Comparison of ENCODE assay signal across 10 mouse cellular contexts in genomic region chr5:88930129-88930528, GRCm38 (mm10). TPM values are rescaled to one million over a fixed set of nuclear protein-coding genes. Genes with fewer than 3 reads are reported as not detected.
DNase-seq lines count a peak whose midpoint lies in the region; ATAC-seq and TF ChIP-seq lines count a peak whose summit lies in the region.
"Had no signal": no experiment of that assay in that cellular context is flagged by ENCODE, and none has a peak within 500 bp of the region (broad histone marks: within the 10 kb centered on the region; RNA-seq: fewer than 3 reads in every experiment).

No protein-coding gene starts in this region.

- TF ChIP-seq CTCF in heart, adult 2 months (IDR thresholded peaks at IDR 0.05): no peak
- TF ChIP-seq CTCF in lung, embryonic 14.5 days (IDR thresholded peaks at IDR 0.05; ENCODE audit: low read depth): no peak

- H3K4me1 ChIP-seq in heart, adult 2 months (ENCODE audit: control insufficient read depth, insufficient read depth, low read length): peaks cover 9% of the 10 kb centered on the region
- H3K4me1 ChIP-seq in lung, embryonic 14.5 days (ENCODE audit: insufficient read depth): peaks cover 31% of the 10 kb centered on the region
- peaks cover 6% of the 10 kb centered on the region; the same call in 1 of the 2 replicates for H3K4me1 ChIP-seq in hindbrain, embryonic 11.5 days (replicated peaks; ENCODE audit: control insufficient read depth, insufficient read depth, low read length)
- H3K4me1 ChIP-seq in neural tube, embryonic 13.5 days (replicated peaks): peaks cover 29% of the 10 kb centered on the region

- no peaks in the 10 kb centered on the region for H3K9me3 ChIP-seq in lung, embryonic 14.5 days (ENCODE audit: low read depth, low read length)
- H3K9me3 ChIP-seq in hindbrain, embryonic 11.5 days (ENCODE audit: control insufficient read depth, low read length): no peaks in the 10 kb centered on the region
- no peaks in the 10 kb centered on the region for H3K9me3 ChIP-seq in neural tube, embryonic 13.5 days

- H3K9ac ChIP-seq in heart, adult 2 months (ENCODE audit: low read depth, low read length): no peak overlapping the region
- H3K9ac ChIP-seq in lung, embryonic 14.5 days: no peak overlapping the region
- H3K9ac ChIP-seq in hindbrain, embryonic 11.5 days (ENCODE audit: low read depth, low read length): no peak overlapping the region
- no peak overlapping the region; the same call in 1 of the 2 replicates for H3K9ac ChIP-seq in neural tube, embryonic 13.5 days

- 39% methylated on average over 5 of the region's 5 CpGs for WGBS in heart, adult 2 months
- WGBS in lung, embryonic 14.5 days: 53% methylated on average over 5 of the region's 5 CpGs
- 82% methylated on average over 5 of the region's 5 CpGs for WGBS in hindbrain, embryonic 11.5 days
- 81% methylated on average over 5 of the region's 5 CpGs for WGBS in neural tube, embryonic 13.5 days

- H3K79me2 ChIP-seq in heart, adult 2 months (replicated peaks; ENCODE audit: control insufficient read depth, insufficient read depth, low read length): no peaks in the 10 kb centered on the region

- no peak overlapping the region for H3K4me3 ChIP-seq in heart, adult 2 months
- H3K4me3 ChIP-seq in lung, embryonic 14.5 days (ENCODE audit: low read depth, low read length): no peak overlapping the region
- H3K4me3 ChIP-seq in hindbrain, embryonic 11.5 days (ENCODE audit: low read depth, low read length): no peak overlapping the region
- H3K4me3 ChIP-seq in neural tube, embryonic 13.5 days: no peak overlapping the region
- H3K4me3 ChIP-seq: erythroblast, embryonic 14.5 days had no signal

- peak; percentile 33; the same call in 1 of the 2 replicates for ATAC-seq in lung, embryonic 14.5 days (ENCODE audit: insufficient read depth)
- 0 out of 2 replicates have a peak, but pooled peaks have one; percentile 36 for ATAC-seq in hindbrain, embryonic 11.5 days (ENCODE audit: low FRiP score)
- ATAC-seq in neural tube, embryonic 13.5 days (ENCODE audit: low read depth): 0 out of 2 replicates have a peak, but pooled peaks have one; percentile 21

- DNase-seq in heart, adult 2 months: no peak
- DNase-seq in heart, postnatal 36 days: no peak
- DNase-seq in lung, embryonic 14.5 days: no peak
- DNase-seq in lung, postnatal 14 days: no peak
- no peak for DNase-seq in hindbrain, embryonic 11.5 days (ENCODE audit: low spot score)
- no peak for DNase-seq in right cerebral cortex, postnatal 25 days
- DNase-seq in spleen, adult 18-20 months: no peak

- no peak for TF ChIP-seq POLR2A in heart, adult 2 months (IDR thresholded peaks at IDR 0.05; ENCODE audit: insufficient read depth, low read depth, low read length)

- no peaks in the 10 kb centered on the region for H3K27me3 ChIP-seq in heart, adult 2 months (ENCODE audit: control insufficient read depth, insufficient read depth, low read length)
- H3K27me3 ChIP-seq in lung, embryonic 14.5 days (ENCODE audit: insufficient read depth, low read length): no peaks in the 10 kb centered on the region
- H3K27me3 ChIP-seq in hindbrain, embryonic 11.5 days (ENCODE audit: control insufficient read depth, insufficient read depth, low read length): no peaks in the 10 kb centered on the region
- no peaks in the 10 kb centered on the region for H3K27me3 ChIP-seq in neural tube, embryonic 13.5 days

- no peak for TF ChIP-seq EP300 in heart, adult 2 months (IDR thresholded peaks at IDR 0.05; ENCODE audit: insufficient read depth, low read depth, low read length)

- H3K36me3 ChIP-seq in heart, adult 2 months (ENCODE audit: control insufficient read depth, insufficient read depth, low read length): no peaks in the 10 kb centered on the region
- H3K36me3 ChIP-seq in lung, embryonic 14.5 days (ENCODE audit: insufficient read depth): no peaks in the 10 kb centered on the region
- H3K36me3 ChIP-seq in hindbrain, embryonic 11.5 days (ENCODE audit: control insufficient read depth, insufficient read depth, low read length): no peaks in the 10 kb centered on the region
- H3K36me3 ChIP-seq in neural tube, embryonic 13.5 days: no peaks in the 10 kb centered on the region

- intact Hi-C loops in heart, adult 2 months (cut with DNase I): loop anchor here (5.0 to 10.0 kb wide), 2 partner anchors 52 to 115 kb away; no protein-coding TSS in a partner anchor
- intact Hi-C loops in heart, postnatal 36 days (cut with DNase I): no loop called here

- H3K27ac ChIP-seq in heart, adult 2 months: peak overlapping the region; percentile 81
- peak overlapping the region; percentile 25; the same call in 1 of the 2 replicates for H3K27ac ChIP-seq in lung, embryonic 14.5 days (ENCODE audit: low read depth)
- no peak overlapping the region for H3K27ac ChIP-seq in hindbrain, embryonic 11.5 days (ENCODE audit: low read depth, low read length)
- H3K27ac ChIP-seq in neural tube, embryonic 13.5 days (replicated peaks): peak overlapping the region; percentile 52; the same call in 1 of the 2 replicates
- H3K27ac ChIP-seq: macrophage had no signal

- H3K4me2 ChIP-seq in lung, embryonic 14.5 days: peak overlapping the region; percentile 52
- no peak overlapping the region for H3K4me2 ChIP-seq in hindbrain, embryonic 11.5 days (replicated peaks; ENCODE audit: low read depth, low read length)
- peak overlapping the region; percentile 39 for H3K4me2 ChIP-seq in neural tube, embryonic 13.5 days

RNA-seq across cellular contexts. Expression of gene Slc4a4, which starts 43.5 kb away (rescaled TPM):
- 10 to 100 TPM; 19.4 to 25.5 TPM for total RNA-seq in heart, adult 2 months (2021)
- 4.9 and 9.3 TPM in 2 replicates for polyA plus RNA-seq in heart, adult 2 months (2012; rRNA removed)
- 10 to 100 TPM; 22.4 to 32.2 TPM for total RNA-seq in heart, postnatal 36 days (2021)
- 5.2 and 5.6 TPM in 2 replicates for polyA plus RNA-seq in lung, embryonic 14.5 days (2014; fragmentation: Nextera tagmentation; extraction: Ambion mirVana)
- polyA plus RNA-seq in hindbrain, embryonic 11.5 days (2014; fragmentation: Nextera tagmentation; extraction: Ambion mirVana): 1.6 and 2.6 TPM in 2 replicates
- polyA plus RNA-seq in neural tube, embryonic 13.5 days (2015; fragmentation: Nextera tagmentation; extraction: Ambion mirVana): 5.9 and 6.2 TPM in 2 replicates
- polyA plus RNA-seq: erythroblast, embryonic 14.5 days; macrophage had no signal
